Mouse (Mus musculus) spleen, adult 2 months (tissue): Measurements from ENCODE around the gene Vangl2.

Source experiments
- CTCF ChIP-seq: fragments of 200-500 bp; IDR thresholded peaks from 2 replicates; pipeline ENCODE4 v1.5.1; 2011; ENCODE audit warnings: mild to moderate bottlenecking, inconsistent platforms; ENCODE audit not compliant: insufficient read depth, insufficient read length, insufficient replicate concordance; ENCODE audit errors: extremely low read depth
- POLR2A ChIP-seq: fragments of 200-500 bp; IDR thresholded peaks from 2 replicates; pipeline ENCODE4 v1.6.1; 2011; ENCODE audit warnings: low read depth, low read length, inconsistent platforms

DNA sequence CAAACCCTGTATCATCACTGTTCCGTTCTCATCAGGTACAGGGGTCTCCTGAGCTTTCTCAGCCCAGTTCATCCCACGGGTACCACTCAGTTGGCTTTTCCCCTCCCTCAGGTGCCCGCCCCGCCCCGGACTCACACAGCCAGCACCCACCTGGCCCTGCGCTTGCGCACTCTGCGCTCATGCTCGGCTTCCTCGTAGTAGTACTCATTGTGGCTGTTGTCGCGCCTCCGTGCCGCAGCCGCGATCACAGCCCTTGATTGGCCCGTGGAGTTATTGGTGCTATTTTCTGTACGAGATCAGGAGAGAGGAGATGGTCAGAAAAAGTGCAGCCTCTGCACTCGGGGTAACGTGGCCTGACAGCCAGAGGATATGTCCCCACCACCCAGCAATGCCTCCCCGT lies 20.5 kb downstream of the Vangl2 start:
- TF ChIP-seq POLR2A (no peak), CTCF (no peak)
